Mouse (Mus musculus) spleen, adult 12 weeks (tissue): ENCODE measurements around the gene Oprd1.

Experiments used
- DNase-seq: peaks from one replicate; pipeline ENCODE4 v3.0.0; 2022; ENCODE audit warnings: low spot score

The Oprd1 gene

DNA sequence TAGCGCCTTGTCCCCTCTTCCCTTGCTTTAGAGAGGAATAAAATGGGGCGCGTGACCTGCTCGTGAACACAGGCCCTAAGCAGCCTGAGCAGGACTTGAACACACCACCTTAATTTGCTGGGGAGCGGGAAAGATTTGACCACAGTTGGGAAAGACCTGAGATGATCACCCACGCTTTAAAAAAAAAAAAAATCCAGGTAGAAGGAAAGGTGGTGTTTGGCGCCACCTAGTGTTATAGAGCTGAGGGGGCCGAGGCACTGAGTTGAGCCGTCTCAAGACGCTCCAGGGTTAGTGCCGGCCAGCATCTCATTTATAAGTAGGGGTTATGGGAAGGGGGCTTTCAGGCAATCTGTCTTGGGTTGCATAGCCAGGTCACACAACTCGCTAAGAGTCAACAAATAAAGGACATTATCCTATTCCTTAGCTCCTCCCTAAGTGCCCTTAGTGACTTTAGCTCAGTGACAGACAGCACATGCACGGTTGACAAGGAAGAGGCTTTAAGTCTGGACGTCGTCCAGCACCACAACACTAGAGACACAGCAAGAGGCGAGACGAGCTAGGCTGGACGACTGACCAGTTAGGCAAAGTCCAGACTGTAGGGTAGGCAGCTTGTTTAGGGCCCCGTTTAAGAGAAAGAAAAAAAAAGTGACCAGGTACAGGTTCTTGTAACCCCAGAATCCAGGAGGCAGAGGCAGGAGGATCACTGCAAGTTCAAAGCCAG, 64.6 kb downstream of the Oprd1 start:
- peak; percentile 58 for DNase-seq

DNA sequence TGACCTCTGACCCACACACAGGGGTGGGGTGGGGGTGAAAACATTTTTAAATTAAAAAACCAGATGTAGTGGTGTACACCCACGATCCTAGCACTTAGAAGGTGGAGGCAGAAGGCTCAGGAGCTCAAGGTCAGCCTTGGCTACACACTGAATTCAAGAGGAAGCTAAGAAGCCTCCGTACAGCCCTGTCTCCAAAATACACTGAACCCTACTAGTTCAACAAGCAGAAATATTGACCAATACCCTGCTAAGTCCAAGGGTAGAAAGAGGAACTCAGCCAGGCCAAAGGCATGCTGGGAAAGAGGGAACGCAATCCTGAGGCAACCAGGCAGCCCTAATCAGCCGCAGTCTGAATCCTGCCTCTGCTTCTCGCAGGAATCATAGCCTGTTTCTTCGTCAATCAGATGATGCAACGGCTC, 66.0 kb downstream of the Oprd1 start:
- no peak for DNase-seq

DNA sequence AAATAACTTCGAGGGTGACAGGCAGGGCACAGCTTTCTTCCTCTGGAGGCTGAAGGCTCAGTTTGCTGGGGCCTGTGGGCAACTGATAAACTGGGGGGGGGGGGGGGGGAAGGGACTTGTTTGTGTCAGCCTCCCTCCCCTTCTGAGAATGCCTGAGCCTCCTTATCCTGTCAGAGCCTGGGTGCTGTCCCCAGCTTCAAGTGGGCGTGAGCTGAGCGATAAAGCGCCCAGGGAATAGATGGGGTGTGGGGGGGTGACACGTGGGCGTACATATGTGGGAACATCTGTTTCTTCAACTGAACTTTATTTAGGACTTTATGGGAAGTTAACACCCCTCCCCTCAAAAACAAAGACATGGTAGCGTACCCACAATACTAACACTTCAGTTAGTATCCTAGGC, 66.8 kb downstream of the Oprd1 start:
- peak; percentile 75 for DNase-seq

DNA sequence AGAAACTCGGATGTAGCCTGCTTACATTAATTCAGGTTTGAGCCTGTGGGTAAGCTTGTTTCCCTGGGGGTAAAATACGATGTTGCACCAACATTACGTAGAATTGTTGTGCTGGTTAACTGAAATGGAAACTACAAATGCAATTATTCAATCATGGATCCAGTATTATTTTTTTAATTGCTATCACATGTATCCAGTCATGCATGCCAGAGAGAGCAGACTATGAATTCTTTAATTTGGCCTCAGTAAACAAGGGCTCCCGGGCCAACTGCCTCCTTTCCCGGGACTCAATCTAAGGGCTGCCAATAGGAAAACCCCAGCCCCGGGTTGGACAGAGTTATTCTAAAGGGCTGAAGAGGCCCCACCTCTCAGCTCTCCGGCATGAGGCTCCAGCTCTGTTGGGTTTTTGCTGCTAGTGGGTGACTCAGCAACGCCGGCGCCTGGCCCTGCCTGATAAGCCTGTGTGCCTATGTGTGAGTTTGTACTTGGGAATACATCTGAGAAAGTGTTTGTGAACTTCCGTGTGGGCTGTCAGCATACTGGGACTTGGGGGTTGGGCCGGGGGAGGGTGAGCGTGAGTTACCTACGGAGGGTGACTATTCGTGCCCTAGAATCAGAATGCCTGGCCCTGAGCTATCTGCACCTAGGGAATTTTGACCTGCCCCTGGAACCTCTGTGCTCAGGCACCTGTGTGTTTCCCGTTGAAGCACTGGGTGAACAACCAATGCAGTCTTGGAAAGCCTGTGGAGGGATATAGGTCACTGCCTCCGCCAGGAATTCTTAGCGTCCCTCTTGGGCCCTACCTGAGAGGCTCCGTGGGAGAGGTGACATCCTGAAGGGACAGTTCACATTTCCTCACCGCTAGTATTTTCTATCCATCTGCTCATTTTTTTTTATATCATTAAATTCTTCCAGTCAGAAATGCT, 67.5 kb downstream of the Oprd1 start:
- peak; percentile 86 for DNase-seq

DNA sequence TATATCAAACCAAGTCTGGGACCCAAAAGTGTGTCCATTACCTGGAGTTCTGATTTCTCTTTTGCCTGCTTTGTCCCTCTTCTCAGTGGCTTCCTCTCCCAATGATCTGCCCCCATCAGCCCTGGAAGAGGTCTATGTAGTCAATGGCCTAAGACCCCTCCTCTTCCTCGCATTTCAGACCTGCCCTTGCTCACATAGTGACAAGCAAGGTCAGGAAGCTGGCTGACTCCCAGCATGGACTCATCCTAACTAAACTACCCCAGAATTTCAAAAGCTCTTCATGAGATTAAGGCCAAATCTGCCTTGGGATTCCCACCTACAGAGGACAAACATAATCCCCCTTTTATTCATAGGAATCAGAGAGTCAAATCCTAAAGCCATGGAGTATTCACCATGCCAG, 68.5 kb downstream of the Oprd1 start:
- DNase-seq, result no peak

DNA sequence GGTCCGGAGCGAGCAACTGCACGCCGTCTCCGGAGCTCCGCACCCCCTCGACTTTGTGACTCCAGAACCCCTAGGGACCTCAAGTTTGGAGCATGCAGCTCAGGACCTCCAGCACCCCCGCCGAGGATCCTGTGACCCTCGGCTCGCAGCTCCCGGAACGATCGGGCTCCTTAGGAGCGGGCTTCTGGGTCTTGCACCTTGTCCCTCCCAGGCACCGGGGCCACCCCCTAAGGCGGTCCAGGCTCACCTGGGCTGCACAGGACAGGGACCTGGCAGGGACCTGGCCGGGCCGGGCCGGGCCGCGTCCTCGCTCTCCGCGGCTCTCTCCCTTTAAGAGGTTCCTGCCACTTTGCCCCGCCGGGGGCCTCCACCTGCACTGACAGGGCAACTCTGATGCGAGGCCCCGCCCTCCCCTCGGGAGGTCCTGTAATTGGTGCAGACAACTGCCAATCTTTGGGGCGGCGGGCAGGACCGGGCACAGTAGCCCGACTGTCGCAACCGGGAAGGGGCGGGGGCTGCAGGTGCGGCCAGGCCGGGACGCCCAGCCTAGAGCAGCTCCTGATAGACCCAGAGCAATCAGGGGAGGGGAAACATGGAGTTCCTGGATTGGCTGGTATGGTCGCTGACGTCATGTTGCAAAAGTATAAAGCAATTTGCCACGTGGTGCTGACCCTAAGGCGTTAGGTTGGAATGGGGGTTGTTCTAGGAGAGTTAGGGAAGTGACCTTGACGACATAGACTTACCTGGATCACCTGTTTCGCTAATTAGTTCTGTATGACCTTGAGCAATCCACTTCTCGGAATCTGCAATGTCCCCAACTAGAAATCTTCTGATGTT, 69.1 kb downstream of the Oprd1 start, which contains the start of gene Epb41:
TSS of gene Epb41 (minus strand) at position 389 of the 837 bp plus-strand sequence.
- DNase-seq, result peak; percentile 100

DNA sequence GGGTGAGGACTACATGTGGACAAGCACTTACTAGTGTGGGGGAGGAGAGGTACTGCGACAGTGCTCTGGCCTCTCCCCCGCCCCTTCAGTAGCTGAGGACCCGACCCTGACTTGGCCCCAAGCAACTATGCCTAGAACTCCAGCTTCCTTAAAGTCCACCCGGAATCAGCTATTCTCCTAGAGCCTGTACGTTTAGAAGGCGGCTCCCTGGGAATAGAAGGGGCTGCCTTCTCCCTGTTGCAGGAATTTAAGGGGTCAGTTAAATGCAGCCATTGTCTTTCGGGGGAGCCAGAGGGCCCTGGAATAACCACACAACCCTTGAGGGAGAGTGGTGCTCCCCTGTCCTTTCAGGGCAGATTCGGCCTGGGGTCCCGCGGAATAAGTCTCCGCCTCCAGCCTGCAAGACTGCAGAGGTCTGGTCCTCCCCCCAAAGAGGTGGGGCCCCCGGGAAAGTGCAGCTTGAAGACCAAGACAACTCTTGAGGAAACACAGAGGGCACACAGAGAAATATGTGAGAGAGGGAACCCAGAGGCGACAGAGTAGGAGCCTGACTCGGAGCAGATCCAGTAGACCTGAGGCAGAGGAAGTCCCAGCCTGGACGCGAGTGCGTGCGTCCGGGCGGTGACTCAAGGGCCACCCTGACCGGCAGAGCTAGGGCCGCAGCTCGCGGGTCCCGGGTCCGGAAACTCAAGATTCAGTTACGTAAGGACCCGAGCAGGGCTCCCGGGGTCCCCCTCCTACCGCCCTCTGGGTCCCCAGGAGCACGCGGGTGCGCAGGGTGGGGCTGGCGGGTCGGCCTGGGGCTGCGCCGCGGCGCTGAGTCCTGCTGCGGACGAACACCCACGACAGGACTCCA, 70.0 kb downstream of the Oprd1 start, which contains the start of gene Gm10300:
TSS of gene Gm10300 (plus strand) at position 621 of the 856 bp plus-strand sequence.
- DNase-seq, result peak; percentile 46

DNA sequence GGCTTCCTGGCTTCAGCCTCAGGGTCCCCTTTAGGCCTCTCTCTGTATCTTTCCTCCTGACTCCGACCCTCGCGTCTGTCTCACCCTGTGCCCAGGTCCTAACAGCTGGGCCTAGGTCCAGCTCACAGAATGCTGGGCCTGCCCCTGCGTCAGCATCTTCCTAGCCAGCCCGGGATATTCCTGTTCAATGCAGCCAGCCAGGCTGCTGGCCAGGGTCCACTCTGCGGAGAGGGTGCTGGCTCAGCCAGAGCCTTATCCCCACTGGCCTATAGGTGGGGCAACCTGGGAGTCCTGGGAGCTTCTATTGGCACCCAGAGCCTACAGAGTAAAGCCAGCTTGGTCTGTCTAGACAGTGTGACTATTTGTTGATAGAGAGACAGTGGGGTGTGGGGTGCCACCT, 71.3 kb downstream of the Oprd1 start:
- DNase-seq, result no peak

DNA sequence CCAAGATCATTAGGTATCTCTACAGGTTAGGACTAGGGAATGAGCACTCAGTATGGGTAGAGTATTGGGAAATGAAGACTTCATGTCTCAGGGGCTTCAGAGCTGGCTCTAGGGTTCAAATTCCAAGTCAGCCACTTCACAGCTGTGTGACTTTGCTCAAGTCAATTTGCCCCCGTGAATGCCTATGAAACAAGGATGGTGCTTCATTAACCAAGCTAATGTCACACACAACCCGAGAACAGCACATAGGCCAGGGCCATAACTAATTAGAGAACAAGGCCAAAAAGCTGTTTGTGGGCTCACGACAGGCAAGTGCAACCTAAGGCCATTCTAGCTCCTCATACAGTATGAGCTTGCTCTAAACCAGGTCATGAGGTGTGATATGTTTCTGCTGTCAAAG, 72.1 kb downstream of the Oprd1 start:
- no peak for DNase-seq

DNA sequence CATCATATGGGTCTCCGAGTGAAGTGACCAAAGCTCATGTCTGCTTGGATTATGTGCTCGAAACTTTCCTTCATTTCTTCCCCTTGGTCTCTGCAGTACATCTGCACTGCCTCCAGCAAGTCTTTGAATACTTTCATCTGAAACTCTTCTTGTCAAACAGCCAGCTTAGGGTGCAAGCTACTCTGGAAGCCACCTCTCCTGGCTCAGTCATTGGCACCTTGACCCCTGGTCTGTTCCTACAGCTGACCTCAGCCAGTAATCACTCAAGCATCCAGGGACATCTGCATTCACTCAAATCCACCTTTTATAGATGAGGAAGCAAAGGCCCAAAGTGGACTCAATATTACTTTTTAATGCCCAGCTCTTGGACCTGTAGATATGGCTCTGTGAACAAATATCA, 72.6 kb downstream of the Oprd1 start:
- no peak for DNase-seq

DNA sequence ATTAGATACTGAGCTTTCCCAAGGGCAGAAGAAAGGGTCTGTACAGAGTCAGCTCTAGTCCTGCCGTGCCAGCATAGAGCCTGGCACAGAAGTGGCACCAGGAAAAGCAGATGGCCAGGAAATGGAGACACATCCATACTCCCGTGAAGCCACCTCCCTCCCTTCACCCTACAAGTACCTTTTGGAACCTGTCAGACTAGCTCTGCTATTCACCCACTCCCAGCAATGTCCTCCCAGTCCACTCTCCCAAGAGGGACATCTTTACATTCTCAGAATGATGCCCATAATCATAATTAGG, 76.4 kb downstream of the Oprd1 start:
- no peak for DNase-seq

DNA sequence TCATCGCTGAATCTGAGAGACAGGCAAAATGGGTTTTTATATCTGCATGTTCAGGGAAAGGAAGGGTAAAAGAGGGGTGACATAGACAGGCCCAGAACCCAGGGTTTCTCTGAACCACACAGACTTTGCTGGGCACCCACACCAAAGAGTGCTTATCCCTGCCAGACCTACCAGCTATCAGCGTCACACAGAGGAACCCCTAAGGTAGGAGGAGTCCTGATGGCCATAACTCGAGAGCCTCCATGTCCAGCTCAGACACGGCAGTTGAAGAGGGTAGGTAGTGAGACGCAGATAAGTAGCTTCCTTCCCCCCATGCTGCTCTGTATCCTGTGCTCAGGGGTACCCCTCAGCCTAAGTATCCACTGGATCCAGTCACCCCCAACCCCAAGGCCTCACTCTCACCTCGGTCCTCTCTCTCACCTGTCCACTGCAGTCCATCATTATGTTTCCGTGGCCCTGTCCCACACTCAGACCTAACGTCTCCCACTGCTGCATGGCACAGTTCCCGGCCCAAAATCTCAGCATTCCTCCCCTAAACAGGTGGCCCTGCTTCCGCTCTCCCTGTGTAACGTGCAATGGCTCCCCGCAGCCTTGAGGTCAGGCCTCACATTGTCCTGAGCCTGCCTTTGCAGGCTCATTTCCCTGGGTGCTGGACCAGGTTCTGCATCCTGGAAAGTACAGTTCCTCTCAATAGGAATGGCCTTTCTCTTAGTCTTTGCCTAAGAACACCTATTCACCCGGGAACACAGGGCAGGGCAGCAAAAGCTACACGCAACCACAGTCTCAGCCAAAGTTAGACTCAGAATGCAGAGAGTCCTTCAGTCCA, 77.0 kb downstream of the Oprd1 start:
- no peak for DNase-seq

DNA sequence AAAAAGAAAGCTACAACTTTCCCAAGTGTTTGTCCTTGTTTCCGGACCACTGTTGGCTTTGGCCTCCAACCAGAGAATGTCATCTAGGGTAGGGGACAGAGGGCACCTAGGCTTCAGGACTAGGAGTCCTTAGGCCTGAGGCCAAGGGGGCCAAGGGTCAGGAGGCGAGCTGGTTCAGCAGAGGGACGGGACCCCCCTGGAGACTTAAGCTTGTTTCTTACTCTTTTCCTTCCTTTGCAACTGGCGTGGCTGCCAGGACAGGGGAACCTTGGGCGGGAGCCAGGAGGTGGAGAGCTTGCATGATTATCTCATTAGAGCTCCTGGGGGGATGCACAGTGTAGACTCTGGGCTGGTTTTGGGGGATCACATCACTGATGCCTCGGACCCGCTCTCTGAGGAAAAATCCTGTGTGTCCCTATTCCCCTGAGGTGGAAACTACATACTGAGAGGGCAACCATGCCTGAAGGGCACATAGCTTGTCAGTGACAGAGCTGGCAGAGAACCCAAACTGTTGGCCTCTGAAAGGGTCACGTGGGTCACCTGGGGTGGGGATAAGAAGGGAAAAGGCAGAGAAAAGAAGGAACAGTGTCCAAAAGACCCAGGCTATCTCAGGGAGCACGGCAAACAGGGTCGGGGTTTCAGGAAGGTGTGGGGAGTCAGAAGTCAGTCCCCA, 78.0 kb downstream of the Oprd1 start:
- DNase-seq, result no peak

DNA sequence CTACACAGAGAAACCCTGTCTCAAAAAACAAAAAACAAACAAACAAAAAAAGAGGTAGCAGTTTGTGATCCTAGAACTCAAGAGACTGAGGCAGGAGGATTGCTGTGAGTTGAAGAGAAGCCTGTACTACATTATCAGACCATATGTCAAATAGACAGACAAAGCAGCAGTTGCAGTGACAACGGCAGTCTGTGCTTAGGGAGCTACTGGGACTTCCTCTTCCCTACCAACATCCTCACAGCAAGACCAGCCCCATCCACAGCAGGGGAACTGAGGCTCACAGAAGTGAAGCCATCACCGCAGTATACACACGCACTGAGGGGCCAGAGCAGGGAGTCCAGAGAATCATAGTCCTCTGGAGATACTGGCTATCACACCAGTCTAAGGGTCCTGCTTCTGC, 78.7 kb downstream of the Oprd1 start:
- DNase-seq, result no peak

DNA sequence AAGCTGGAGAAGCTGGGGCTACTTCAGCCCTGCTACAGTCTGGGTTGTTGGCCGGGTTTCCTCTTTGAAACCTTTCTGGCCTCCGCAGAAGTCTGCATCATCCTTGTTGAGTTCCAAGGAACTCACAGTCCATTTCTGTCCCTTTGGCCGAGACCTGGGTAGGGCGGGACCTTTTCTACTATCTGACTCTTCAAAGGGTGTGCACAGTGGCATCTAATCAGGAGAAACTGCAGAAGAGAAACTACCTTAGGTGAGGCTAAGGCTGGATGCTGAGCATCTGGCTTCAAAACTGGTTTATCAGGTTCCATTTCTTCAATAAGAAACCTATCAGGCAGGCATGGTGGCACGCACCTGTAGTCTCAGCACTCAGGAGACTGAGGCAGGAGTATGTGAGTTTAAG, 79.7 kb downstream of the Oprd1 start:
- DNase-seq, result no peak

DNA sequence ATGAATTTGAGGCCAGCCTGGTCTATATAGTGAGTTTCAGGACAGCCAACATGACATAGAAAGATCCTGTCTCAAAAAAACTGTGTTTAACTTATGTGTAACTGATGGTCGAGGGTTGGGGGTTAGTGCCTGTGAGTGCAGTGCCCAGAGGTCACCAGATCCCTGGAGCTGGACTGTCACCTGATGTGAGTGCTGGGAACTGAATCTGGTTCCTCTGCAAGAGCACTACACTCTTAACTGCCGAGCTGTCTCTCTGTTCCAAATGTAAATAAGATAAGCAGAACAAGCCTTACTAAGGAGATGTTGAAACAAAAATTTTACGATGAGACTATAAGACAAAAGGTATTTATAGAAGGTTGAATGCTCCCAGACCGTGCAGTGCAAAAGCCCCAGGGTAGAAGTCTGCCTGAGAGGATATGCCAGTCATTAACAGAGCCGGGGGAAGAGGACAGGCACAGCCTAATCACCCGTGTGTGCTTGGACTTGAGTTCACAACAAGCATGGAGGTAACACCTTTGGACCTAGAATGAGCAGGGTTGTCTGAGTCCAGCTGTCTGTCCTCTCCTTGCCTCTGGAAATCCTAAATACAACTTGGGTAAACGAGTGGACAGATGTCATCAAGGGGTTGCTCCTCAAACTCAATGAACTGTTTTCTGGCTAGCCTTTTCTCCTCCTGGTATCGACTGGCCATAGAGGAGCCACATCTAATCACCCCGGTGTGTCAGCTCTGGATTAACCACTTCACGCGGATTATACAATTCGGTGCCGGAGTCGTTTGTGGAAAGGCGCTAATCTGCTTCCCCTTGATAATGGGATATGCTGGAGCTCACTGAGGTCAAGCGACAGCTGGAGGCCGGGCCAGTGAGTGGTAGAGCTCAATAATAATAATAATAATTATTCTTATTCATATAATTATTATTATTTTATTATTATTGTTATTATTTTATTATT, 81.1 kb downstream of the Oprd1 start:
- no peak for DNase-seq

DNA sequence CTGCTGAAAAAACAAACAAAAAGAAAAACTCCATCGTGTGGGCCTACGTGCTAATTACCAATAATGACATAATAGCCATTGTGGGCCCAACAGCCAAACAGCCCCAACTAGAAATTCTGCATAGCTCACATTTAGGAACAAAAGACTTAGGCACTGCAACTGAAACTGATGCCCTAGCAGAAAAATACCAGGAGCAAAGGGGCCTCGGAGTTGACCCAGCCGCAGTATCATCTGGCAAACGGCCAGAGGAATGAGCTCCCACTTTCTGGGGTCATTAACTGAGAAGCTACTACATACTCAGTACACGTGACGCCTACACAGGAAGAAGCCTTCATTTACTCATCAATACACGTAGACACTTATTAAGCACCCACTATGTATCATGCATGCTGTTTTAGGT, 82.0 kb downstream of the Oprd1 start:
- DNase-seq, result no peak
